In the genomic region with DNA sequence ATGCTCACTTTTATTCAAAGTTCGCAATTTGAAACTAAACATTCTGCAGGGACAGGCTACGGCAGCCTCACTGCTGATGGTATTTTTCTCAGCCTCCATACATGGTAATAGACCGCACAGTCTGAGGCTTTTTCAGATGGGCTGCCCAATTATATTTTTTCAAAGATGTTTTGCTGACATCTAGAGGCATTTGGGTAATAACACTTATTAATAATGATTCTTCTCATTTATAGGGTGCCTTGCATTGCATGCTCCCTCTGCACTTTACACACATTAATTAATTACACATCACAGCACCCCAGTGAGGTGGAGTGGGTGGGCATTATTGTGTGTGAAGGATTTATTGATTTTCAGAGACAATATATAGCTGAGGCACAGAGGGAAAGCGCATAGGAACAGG, we compare ENCODE assay signal across 11 mouse cellular contexts.
DNase-seq lines count a peak whose midpoint lies in the region; ATAC-seq and TF ChIP-seq lines count a peak whose summit lies in the region.
"Had no signal": no experiment of that assay in that cellular context is flagged by ENCODE, and none has a peak within 500 bp of the region (broad histone marks: within the 10 kb centered on the region; RNA-seq: fewer than 3 reads in every experiment).

No protein-coding gene starts in this region.

- DNase-seq in kidney, adult 2 months = peak; percentile 14
- DNase-seq in kidney, adult 18-20 months = no peak
- no peak for DNase-seq in Patski (ENCODE audit: low read depth, low spot score)
- DNase-seq in forebrain, postnatal 0 days = peak; percentile 49
- no peak for DNase-seq in gastrocnemius, postnatal 10 days
- no peak for DNase-seq in heart, postnatal 14 days
- no peak for DNase-seq in gastrocnemius, adult 2 months
- DNase-seq: adrenal gland, postnatal 25 days; liver, embryonic 13.5 days had no signal

- in situ Hi-C loops in Patski (cut with MboI; ENCODE audit: low pct_unique_long_range_greater_than_20kb) = loop anchor here (5.0 kb wide), 1 partner anchor 766 kb away; a partner anchor contains a TSS

- H3K36me3 ChIP-seq in kidney, adult 2 months (ENCODE audit: control insufficient read depth, insufficient read depth, low read length) = no peaks in the 10 kb centered on the region
- no peaks in the 10 kb centered on the region for H3K36me3 ChIP-seq in forebrain, postnatal 0 days (ENCODE audit: insufficient read depth)
- H3K36me3 ChIP-seq in midbrain, embryonic 16.5 days (ENCODE audit: control insufficient read depth, insufficient read depth, low read length) = no peaks in the 10 kb centered on the region
- H3K36me3 ChIP-seq: embryonic facial prominence, embryonic 15.5 days; liver, embryonic 13.5 days had no signal

- H3K27me3 ChIP-seq in kidney, adult 2 months (replicated peaks; ENCODE audit: control insufficient read depth, insufficient read depth, low read length) = no peaks in the 10 kb centered on the region
- no peaks in the 10 kb centered on the region for H3K27me3 ChIP-seq in Patski
- no peaks in the 10 kb centered on the region for H3K27me3 ChIP-seq in forebrain, postnatal 0 days (ENCODE audit: insufficient read depth, low read length)
- peaks cover 2% of the 10 kb centered on the region; the same call in 1 of the 2 replicates for H3K27me3 ChIP-seq in midbrain, embryonic 16.5 days (ENCODE audit: control insufficient read depth, insufficient read depth, low read depth, low read length)
- H3K27me3 ChIP-seq: embryonic facial prominence, embryonic 15.5 days; liver, embryonic 13.5 days had no signal

- WGBS in kidney, adult 2 months = 49% methylated on average over 4 of the region's 4 CpGs
- 29% methylated on average over 4 of the region's 4 CpGs for WGBS in forebrain, postnatal 0 days
- 32% methylated on average over 4 of the region's 4 CpGs for WGBS in midbrain, embryonic 16.5 days

- no peaks in the 10 kb centered on the region for H3K9me3 ChIP-seq in forebrain, postnatal 0 days (ENCODE audit: low read length)
- H3K9me3 ChIP-seq in midbrain, embryonic 16.5 days (replicated peaks; ENCODE audit: control insufficient read depth, low read length, poor library complexity, severe bottlenecking) = no peaks in the 10 kb centered on the region
- H3K9me3 ChIP-seq: embryonic facial prominence, embryonic 15.5 days; liver, embryonic 13.5 days had no signal

- intact Hi-C loops in heart, postnatal 14 days (cut with DNase I) = loop anchor here (5.0 kb wide), 1 partner anchor 766 kb away; a partner anchor contains a TSS
- intact Hi-C loops in gastrocnemius, adult 2 months (cut with DNase I) = no loop called here

- no peaks in the 10 kb centered on the region for H3K4me1 ChIP-seq in kidney, adult 2 months (ENCODE audit: control insufficient read depth, insufficient read depth, low read length)
- no peaks in the 10 kb centered on the region for H3K4me1 ChIP-seq in forebrain, postnatal 0 days (ENCODE audit: insufficient read depth)
- H3K4me1 ChIP-seq in midbrain, embryonic 16.5 days (ENCODE audit: control insufficient read depth, insufficient read depth, low read length) = no peaks in the 10 kb centered on the region
- H3K4me1 ChIP-seq: embryonic facial prominence, embryonic 15.5 days; liver, embryonic 13.5 days had no signal

- no peak overlapping the region for H3K4me3 ChIP-seq in kidney, adult 2 months (ENCODE audit: insufficient read depth, low read depth, low read length)
- H3K4me3 ChIP-seq in forebrain, postnatal 0 days (ENCODE audit: low read depth, low read length) = no peak overlapping the region
- no peak overlapping the region for H3K4me3 ChIP-seq in midbrain, embryonic 16.5 days (ENCODE audit: low read depth, low read length)
- H3K4me3 ChIP-seq in gastrocnemius, adult 2 months = no peak overlapping the region
- H3K4me3 ChIP-seq: embryonic facial prominence, embryonic 15.5 days; liver, embryonic 13.5 days had no signal

- H3K9ac ChIP-seq in forebrain, postnatal 0 days = no peak overlapping the region
- no peak overlapping the region for H3K9ac ChIP-seq in midbrain, embryonic 16.5 days (ENCODE audit: low read depth, low read length)
- H3K9ac ChIP-seq: embryonic facial prominence, embryonic 15.5 days; liver, embryonic 13.5 days had no signal

- POLR2A ChIA-PET in Patski (lab: Charles Lee) = no interaction called here

- no peak for TF ChIP-seq POLR2A in kidney, adult 2 months (IDR thresholded peaks at IDR 0.05; ENCODE audit: low read depth, low read length)

- no peak for TF ChIP-seq CTCF in kidney, adult 2 months (conservative IDR thresholded peaks at IDR 0.05; ENCODE audit: insufficient read depth, insufficient read length, low read depth, low read length)
- peak; percentile 49 for TF ChIP-seq CTCF in Patski (IDR thresholded peaks at IDR 0.05)
- TF ChIP-seq CTCF in forebrain, postnatal 0 days (IDR thresholded peaks at IDR 0.05; ENCODE audit: low read depth) = peak; percentile 43
- TF ChIP-seq CTCF in gastrocnemius, adult 2 months (IDR thresholded peaks at IDR 0.05) = no peak

- no peak overlapping the region for H3K4me2 ChIP-seq in forebrain, postnatal 0 days (ENCODE audit: low read depth)
- H3K4me2 ChIP-seq in midbrain, embryonic 16.5 days (ENCODE audit: low read length) = no peak overlapping the region
- H3K4me2 ChIP-seq: embryonic facial prominence, embryonic 15.5 days; liver, embryonic 13.5 days had no signal

- H3K27ac ChIP-seq in kidney, adult 2 months (ENCODE audit: insufficient read depth, low read depth, low read length) = no peak overlapping the region
- no peak overlapping the region for H3K27ac ChIP-seq in forebrain, postnatal 0 days (ENCODE audit: low read depth, low read length)
- H3K27ac ChIP-seq in midbrain, embryonic 16.5 days (ENCODE audit: low read length) = no peak overlapping the region
- no peak overlapping the region for H3K27ac ChIP-seq in gastrocnemius, adult 2 months
- H3K27ac ChIP-seq: embryonic facial prominence, embryonic 15.5 days; liver, embryonic 13.5 days had no signal

- CTCF ChIA-PET in Patski (lab: Charles Lee) = no interaction called here

- peak; percentile 3 for ATAC-seq in Patski
- ATAC-seq in forebrain, postnatal 0 days = peak; percentile 85
- ATAC-seq in midbrain, embryonic 16.5 days = peak; percentile 94

Comparison
In these comparisons a context has a peak if more than half of its experiments do, and no peak if none do; other contexts are left out.
1. DNase-seq: peak in kidney, adult 2 months (single experiment) and forebrain, postnatal 0 days (single experiment); none in kidney, adult 18-20 months (single experiment), Patski (single experiment), gastrocnemius, postnatal 10 days (single experiment), heart, postnatal 14 days (0 of 2) and gastrocnemius, adult 2 months (single experiment).
2. CTCF ChIP-seq: peak in Patski (single experiment) and forebrain, postnatal 0 days (single experiment); none in kidney, adult 2 months (single experiment) and gastrocnemius, adult 2 months (single experiment).
3. ATAC-seq: peak in every context shown above with its lines; median percentile 94 in midbrain, embryonic 16.5 days; 85 in forebrain, postnatal 0 days; 3 in Patski.